Mouse (Mus musculus): ENCODE measurements around the gene Alox12e.
A peak's percentile ranks its signal among the peaks of the same experiment; 100 is the strongest.

The Alox12e gene

DNA sequence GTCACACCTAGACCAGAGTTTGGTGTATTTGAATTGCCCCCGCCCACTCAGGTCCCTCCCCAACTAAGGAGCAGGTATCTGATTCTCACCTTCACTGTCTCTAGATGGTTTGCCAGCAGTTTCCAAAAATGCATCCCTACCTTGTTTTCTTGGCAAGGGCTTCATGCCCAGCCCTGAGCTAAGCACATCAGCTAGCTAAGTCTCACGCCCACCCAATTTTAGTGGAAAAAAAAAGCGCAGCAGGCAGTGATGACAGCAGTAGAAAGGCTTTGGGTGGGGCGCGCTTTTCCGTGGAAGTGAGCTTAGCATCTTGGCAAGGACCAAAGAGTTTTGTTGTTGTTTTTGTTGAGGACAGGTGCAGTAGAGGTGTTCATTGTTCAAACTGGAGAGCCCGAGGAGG lies at the start of gene Alox12e:
TSS of gene Alox12e (minus strand) at position 101 of the 400 bp plus-strand sequence.
- DNase-seq: no peak

DNA sequence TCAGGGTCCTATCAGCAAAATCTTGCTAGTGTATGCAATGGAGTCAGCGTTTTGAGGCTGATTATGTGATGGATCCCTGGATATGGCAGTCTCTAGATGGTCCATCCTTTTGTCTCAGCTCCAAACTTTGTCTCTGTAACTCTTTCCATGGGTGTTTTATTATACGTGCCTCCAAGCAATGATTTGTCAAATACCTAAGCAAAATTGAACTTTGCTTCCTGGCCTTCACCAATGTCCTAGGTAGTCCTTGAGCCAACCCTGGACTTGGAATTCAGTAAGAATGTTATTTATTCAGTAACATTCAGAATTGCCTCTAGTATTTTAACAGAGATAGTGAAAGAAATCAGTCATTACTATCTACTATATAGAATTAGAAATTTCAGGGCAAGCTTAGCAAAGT lies 46.2 kb upstream of the Alox12e start:
- peak; percentile 35 for DNase-seq

DNA sequence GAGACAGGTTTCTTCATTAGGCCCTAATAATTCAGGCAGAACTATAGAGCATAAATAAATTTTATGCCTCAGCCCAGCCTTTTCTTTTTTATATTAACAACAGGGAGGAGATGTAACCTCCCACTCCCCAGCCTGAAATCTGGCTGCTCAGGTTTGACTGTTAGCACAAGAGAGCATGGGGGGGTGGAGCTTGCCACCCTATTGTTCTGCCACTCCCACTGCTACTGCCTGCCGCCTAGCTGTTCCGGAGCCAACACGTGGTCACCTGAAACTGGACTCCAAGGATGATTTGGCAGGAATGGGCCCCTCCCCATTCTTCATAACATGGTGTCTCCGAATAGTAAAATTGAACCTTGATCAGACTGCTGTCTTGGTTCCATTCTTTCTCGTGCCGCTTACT lies 45.3 kb upstream of the Alox12e start:
- peak; percentile 45 for DNase-seq

DNA sequence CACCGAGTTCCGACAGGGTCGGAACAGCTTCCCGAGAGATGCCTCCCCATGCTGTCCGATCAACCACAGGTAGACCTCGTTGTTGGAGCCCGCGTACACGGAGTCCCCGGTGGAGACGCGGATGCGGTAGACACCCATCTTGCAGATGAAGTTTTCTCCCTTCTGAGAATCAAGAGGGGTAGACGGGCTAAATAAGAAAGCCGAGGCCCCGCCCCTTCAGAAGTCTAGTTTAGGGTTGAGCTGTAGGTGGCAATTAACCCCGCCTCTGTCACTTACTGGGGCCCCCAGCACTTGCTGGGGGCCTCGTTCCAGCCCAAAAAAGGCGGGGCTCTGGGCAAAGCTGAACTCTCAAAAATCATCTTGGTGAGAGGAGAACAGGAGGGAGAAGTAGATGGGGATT lies 29.4 kb upstream of the Alox12e start, which contains the start of gene Alox15:
TSS of gene Alox15 (minus strand) at position 164 of the 400 bp plus-strand sequence.
- peak; percentile 86 for DNase-seq

DNA sequence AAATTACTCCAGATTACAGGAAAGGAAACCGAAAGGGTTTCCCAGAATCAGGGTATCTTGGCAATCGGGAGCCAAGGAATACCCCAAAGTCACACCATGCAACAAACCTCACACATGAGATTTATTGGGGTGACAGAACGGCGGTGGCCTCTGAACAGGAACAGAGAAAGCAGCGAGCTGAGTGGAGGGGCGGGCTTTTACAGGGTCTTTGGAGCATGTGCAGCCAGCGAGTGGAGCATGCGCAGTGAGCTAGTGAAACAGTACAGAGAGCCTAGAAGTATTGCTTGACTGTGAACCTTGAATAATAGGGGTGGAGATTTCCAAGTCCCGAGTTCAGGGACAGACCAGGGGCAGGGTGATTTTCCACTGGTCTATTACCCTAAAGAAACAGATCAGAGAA lies 26.2 kb upstream of the Alox12e start:
- peak; percentile 68 for DNase-seq

DNA sequence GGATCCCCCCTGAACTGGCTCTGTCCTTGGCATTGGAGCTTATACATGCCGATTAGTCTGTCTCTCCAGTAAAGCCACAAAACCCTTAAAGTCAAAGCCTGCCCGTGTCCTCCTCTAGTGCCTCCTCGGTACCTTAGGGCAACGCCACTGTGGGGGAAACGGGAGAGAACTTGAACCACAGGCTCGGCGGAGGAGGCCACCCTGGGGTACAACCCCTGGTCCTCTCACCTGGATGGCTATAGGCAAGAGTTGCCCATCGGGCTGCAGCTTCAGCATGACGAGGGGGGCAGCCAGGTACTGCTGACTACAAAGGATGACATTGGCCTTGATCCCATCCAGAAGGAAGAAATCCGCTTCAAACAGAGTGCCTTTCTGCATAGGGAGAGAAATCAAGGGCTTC lies 25.4 kb upstream of the Alox12e start:
- peak; percentile 75 for DNase-seq

DNA sequence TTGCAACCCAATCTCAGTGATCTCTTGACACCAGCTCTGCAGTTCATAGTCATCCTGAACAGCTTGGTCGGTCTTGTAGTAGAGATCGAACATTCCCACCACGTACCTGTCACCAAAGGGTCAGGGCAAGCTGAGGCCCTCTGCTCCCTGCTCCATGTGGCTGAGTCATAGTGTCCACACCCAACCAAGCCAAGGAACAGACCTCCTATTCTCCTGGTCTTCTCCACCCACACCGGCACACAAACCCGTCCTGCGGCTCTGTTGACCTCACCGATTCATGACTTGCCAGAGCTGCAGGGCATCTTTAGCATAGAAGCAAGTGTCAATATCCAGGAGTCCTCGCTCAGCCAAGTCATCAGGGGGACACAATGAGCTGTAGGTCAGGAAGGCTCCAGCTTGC lies 23.1 kb upstream of the Alox12e start:
- peak; percentile 76 for DNase-seq

DNA sequence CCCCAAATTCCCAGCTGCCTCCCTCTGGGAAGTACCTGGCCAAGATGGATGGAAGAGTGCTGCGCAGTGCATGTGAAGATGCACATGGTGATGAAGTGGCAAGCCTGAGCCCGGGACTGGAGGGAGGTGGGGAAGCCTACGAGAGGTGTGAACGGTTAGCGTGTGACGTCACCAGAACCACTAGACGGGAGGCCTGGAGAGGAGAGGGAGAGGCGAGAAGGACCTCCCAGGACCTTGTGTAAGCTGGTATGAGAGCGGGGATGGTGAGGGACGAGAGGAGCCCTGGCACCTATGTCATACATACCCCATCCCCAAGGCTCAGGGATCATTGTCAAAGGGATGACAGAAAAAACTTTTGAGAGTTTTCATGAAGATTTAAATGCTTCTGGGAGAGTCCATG lies 22.6 kb upstream of the Alox12e start:
- peak; percentile 53 for DNase-seq

DNA sequence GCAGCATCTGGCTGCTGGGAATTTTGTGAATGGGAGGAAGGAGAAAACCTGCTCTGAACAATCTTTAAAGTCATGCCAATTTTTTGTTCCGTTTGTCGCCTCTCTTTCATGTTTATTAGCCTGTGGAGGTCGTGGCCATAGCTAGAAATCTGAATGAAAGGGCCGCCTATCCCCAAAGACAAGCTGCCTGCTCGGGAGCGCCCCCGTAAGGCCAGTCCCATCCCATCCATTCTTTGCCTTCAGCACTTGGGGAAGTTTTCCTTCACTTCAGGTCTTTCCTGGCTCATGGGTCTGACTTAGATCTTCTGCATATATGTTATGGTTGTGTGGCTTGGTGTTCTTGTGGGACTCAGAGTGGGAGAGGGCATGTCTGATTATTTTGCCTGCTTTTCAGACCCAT lies 17.1 kb upstream of the Alox12e start:
- peak; percentile 24 for DNase-seq

DNA sequence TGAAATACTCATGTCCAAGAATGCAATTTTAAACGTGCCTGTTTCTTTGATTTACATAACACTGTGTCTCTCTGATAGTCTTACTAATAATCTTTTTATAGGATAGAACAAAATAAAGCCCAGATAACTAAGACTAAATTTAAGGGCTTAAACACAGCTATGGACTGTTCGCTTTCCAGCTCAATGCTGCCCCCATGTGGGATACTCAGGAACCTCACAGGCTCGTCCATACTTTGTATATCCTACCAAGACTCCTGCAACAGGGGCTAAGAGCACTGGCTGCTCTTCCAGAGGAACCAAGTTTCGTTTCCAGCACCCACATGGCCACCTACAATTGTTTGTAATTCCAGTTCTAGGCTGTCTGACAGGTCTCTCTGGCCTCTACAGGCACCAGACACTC lies 12.0 kb upstream of the Alox12e start:
- DNase-seq: no peak

DNA sequence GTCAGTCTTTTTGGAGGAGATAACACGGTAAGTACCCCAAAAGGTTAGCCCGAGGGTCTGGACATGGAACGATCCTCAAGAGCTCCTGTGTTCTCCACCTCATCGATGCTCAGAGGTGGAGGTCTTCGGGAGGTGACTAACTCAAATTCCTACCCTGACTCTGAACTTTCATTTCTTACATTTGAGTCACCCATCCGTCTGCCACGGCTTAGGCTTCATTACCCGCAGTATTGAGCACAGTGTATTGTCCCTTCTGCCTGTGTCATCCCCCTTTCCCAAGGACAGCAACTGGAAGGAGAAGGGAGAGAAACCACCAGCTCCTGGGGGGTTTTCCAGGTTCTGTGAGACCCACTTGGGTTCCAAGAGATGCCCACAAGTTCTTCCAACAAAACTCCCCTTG lies 2.3 kb upstream of the Alox12e start:
- DNase-seq: no peak

DNA sequence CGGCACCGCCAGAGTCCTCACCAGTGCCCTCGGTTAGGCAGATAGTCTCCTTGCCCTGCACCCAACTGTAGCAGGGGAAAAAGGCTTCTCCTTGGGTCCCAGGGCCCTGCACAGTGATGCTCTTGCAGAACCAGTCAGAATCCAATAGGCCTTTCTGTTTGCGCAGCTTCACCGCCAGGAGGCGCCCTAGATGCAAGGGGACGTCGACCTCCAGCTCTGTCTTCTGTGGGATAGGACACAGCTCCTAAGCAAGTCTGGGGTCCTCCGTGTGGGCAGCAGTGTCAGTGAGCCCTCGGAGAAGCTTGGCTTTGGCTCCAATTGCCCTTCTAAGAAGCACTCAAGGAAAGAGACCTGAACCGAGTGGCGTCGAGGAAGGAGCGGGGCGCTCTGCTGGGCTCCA lies 764 bp downstream of the Alox12e start:
- no peak for DNase-seq

DNA sequence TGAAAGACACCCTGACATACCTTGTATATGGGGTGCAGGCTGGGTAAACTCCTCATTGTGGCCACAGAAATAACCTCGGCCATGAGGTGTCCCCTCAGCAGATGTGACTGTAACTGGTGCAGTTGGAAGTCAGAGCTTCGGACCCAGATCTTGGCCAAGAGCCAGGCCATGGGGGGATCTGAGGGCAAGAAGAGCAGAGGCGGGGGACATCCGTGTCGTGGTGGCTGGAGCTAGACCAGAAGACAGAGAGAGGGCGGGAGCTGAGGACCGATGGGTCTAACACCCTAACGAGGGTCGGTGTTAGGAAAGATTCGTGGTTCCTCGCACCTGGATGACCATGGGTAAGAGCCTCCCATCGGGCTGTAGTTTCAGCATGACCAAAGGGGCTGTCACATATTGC lies 2.8 kb downstream of the Alox12e start:
- no peak for DNase-seq

DNA sequence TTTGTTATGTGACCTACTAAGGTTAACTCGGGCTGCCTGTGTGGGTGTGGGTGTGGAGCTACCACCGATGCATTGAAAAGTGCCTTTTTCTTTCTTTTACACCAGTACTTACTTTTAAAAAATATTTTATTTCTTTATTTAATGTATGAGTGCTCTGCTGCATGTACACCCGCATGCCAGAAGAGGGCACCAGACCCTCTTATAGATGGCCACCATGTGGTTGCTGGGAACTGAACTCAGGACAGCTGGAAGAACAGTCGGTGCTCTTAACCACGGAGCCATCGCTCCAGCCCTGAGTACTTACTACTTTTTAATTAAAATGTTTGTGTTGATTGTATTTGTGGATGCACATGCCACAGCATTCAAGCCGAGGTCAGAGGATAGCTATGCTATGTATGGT lies 8.6 kb downstream of the Alox12e start:
- no peak for DNase-seq

DNA sequence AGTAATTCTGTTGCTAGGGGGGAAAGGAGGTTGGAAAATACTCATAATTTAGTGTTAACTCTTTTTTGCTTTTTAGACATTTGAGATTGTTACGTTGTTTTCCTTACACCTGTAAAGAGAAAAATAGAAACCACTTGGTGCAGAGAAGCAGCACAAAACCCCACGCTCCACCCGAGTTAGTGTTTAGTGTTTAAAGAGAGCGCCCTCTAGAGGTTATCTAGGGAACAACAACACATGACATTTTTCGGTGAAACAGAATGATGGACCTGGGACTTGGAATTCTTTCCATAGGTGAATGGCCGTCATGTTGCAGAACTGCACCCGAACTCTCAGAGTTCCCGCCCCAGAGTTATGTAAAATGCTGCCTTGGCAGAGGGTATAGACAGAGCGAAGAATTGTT lies 13.1 kb downstream of the Alox12e start:
- DNase-seq: no peak

DNA sequence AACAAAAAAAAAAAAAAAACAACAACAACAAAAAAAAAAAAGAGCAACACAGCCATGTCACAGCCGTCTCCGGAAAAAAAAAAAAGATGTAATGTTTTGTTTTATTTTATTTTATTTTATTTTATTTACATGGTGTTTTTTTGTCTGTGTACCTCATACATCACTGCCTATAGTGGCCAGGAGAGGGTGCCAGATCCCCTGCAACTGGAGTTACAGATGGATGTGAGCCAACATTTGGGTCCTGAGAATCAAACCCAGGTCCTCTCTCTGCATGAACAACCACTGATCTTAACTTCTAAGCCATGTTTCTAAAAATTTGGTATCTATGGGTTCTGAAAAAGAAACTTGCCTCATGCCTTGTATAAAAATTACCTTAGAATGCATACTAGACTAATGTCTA lies 14.1 kb downstream of the Alox12e start:
- peak; percentile 66 for DNase-seq

DNA sequence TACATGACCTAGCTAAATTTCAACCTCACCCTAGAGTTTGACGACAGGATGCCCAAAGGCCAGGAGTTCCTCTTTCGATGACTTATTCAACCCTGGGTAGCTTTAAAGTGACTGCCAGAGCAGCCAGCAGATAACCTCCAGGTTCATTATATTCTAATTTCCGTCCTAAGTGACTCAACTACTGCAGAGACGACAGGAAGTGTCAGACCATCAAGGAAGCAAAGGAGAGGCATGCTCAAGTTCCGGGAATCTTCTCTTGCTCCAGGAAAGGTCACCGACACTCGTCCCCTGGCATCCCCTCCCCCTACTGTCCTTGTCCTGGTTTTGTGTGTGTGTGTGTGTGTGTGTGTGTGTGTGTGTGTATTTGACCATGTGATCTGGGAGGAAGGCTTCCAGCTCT lies 16.3 kb downstream of the Alox12e start:
- peak; percentile 87 for DNase-seq

DNA sequence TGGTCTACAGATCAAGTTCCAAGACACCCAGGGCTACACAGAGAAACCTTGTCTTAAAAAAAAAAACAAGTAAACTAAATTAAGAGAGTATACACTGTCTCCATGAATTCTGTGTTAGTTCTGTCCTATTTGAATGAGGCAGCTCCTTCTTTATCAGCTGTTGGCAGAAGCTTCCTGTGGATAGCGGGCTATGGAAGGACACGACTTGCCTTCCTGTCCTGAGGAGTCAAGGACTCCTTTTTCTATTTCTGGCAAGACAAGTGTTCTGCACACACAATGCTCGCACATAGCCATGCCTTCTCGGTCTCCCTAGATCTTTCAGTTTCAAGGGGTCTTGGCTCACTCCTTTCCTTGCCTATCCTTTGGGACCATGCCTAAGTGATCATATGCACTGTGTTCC lies 20.1 kb downstream of the Alox12e start:
- DNase-seq: peak; percentile 94

DNA sequence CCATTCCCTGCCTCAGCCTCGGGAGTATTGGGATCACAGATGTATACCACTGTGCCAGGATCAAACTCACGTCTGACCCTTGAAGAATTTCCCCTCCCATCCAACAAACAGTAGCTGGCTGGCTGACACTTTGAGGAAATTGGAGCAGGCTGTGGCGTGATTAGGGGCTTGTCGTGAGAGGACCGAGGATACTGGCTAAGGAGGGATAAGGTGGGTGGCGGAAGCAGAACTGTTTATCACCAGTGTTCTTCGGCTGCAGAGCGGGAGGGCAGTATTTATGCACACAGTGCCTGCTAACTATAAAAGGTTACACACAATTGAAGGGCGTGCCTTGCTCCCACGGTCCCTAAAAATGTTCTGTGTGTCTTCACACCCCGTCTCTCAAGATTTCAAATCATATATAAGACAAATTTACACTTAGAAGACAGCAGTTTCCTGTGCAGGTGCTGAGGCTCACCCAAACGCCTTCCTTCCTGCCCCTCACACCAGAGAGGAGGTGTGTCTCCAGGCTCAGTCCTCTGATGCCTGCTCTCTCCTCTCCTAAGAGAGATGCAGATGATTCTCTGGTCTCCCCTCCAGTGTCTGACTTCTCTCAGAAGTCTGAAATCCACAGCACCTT lies 24.5 kb downstream of the Alox12e start:
- DNase-seq: peak; percentile 89

DNA sequence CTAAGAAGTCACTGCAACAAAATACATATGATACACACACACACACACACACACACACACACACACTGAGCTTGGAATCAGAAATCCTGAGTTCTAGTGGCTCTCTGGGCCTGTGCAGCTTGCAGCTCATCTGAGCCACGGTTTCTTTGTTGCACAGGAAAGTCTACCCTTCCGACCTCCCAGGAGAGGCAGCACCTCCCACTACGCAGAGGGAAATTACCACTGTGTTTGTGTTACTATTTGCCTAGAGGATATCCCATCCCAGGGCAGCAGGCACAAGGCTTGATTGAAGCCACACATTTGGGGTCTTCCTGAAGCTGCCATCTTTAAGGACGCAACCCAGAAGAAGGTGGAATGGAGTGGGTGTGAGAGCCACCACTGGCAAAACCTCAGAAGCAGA lies 25.0 kb downstream of the Alox12e start:
- peak; percentile 92 for DNase-seq

DNA sequence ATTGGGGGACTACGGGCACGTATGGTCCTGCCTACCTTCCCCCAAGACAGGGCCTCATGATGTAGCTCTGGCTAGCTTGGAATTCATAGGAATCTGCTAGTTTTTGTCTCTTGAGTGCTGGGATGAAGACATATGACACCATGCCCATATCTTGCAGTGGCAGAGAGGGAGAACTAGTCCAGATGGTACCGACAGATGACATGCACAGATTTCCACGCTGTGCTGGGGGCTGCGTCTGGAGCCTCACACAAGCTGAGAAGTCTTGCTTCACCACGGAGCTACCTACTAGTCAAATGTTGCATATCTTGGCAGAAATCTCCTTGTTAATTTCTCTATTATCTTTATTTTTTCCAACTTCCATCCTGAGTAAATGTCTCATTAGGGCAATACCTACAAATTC lies 28.5 kb downstream of the Alox12e start:
- DNase-seq: no peak

DNA sequence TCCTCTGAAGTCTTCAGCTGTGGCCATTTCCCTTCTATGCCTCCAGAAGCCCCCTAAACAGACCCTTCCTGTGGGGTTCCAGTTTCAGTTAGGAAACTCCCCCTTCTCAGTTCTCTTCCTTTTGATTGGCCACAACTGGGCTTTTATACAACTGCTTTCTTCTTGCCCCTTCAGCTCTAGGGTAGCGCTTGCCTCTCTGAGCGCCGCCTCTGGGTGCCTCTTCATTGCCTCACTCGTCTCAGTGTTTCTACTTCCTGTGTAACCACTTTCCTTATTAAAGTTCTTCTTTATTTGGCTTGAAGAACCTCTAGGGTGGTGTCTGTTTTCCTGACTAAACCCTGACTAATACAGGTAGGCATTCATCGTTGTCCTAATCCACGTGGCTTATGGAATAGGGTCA lies 31.2 kb downstream of the Alox12e start:
- no peak for DNase-seq

DNA sequence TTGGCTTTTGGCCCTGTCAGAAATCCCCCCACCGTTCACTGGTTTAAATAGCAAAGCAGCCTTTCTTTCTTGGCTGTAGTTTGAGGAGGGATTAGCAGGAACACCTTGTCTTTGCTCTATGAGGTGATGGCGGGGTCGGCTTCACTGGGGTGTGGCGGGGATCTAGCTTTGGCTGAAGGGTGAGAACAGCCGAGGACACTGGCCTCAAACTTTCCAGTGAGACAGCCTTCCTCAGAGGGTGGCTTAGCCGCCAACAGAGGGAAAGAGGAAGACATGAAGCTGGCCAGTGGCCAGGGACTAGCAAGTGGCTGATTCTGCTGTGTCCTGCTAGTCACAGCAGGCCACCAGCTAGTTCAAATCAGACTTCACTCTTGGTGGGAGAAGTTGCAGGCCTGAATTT lies 33.2 kb downstream of the Alox12e start:
- DNase-seq: peak; percentile 93

DNA sequence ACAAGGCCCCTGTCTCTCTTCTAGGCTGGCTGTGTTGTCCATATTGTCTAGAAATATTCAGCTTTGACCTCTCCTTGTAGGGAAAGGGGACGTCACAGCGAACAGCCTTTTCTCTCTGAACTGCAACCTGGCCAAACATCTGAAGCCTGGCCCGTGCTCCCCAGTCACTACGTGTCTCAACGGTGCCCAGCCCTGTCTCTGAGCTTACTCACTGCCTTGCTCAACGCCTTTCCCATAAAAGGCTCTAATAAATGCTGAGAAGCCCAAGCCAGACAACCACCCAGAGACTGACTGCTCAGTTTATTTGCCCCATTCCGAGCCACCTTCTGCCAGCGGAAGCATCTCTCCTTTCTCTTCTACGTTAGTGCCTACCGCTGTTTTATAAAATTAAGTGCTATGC lies 34.3 kb downstream of the Alox12e start:
- DNase-seq: no peak

DNA sequence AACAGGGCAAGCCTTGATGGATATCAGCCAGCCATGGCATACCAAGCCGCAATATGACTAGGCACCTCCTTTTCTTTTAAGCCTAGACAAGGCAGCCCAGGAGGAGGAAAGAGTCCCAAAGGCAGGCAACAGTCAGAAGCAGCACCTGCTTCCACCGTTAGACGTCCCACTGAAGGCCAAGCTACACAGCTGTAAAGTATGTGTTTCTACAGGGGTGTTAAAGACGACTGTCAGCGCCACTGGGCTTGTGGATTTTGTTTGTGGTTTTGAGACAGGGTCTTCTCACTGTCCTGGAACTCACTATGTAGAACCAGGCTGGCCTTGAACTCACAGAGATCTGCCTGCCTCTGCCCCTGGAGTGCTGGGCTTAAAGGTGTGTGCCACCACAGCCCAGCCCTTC lies 36.7 kb downstream of the Alox12e start:
- no peak for DNase-seq

DNA sequence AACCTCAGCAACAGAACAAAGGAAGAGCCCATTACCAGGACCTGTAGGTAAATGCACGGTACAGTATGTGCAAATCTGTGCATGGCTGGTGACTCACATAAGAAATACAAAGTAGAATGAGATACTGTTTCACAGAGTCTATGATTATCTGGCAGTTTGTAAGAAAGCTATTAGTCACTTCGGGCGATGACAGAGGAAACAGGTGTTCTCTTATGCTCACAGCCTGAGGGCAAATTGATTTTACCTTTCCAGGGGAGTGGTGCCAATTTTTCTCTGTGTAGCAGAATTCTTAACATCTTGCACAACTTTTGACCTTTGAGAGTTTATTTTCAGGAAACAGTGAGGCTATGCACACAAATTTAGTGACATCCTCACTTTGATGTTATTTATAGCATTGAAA lies 37.7 kb downstream of the Alox12e start:
- DNase-seq: no peak
